14 mouse cellular contexts compared by ENCODE assay signal in the genomic region with DNA sequence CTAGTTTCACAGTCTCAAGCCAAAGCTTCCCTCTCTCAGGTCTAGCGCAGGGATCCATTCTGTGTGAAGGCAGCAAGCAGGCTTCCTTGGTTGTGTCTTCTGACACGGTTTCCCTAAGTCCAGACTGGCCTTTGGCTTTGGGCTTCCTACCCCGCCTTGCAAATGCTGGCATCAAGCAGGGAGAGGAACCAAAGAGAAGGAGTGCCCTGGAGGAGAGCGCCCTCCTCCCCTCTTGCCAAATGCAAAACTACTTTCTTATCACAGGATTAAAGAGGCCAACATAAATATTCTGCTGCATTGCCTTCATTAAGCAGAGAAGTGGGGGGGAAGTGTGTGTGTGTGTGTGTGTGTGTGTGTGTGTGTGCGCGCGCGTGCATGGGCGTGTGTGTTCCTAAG. TPM values are rescaled to one million over a fixed set of nuclear protein-coding genes. Genes with fewer than 3 reads are reported as not detected.
A peak's percentile ranks its signal among the peaks of the same experiment; 100 is the strongest.
DNase-seq lines count a peak whose midpoint lies in the region; ATAC-seq and TF ChIP-seq lines count a peak whose summit lies in the region.
"Had no signal": no experiment of that assay in that cellular context is flagged by ENCODE, and none has a peak within 500 bp of the region (broad histone marks: within the 10 kb centered on the region; RNA-seq: fewer than 3 reads in every experiment).

No protein-coding gene starts in this region.

- H3K36me3 ChIP-seq in kidney, postnatal 0 days (ENCODE audit: insufficient read depth, low read length) = no peaks in the 10 kb centered on the region

- 94% methylated on average over 9 of the region's 9 CpGs for WGBS in kidney, postnatal 0 days

- H3K4me3 ChIP-seq in gastrocnemius, adult 2 months = no peak overlapping the region
- no peak overlapping the region for H3K4me3 ChIP-seq in kidney, postnatal 0 days (replicated peaks; ENCODE audit: low read depth, low read length)
- no peak overlapping the region for H3K4me3 ChIP-seq in embryonic fibroblast, embryonic 13.5 days (ENCODE audit: insufficient read depth, low read length)
- H3K4me3 ChIP-seq: midbrain, embryonic 12.5 days; neural tube, embryonic 13.5 days had no signal

- H3K27ac ChIP-seq in gastrocnemius, adult 2 months = peak overlapping the region; percentile 96
- H3K27ac ChIP-seq in kidney, postnatal 0 days = no peak overlapping the region
- H3K27ac ChIP-seq in embryonic fibroblast, embryonic 13.5 days (ENCODE audit: insufficient read depth, low read length) = peak overlapping the region; percentile 49
- H3K27ac ChIP-seq: midbrain, embryonic 12.5 days; neural tube, embryonic 13.5 days had no signal

- TF ChIP-seq POLR2A in embryonic fibroblast, embryonic 13.5 days (IDR thresholded peaks at IDR 0.05; ENCODE audit: low read depth, low read length) = no peak

- no peak for ATAC-seq in kidney, postnatal 0 days (replicated peaks; ENCODE audit: low FRiP score, low read depth)
- ATAC-seq in megakaryocyte progenitor cell, adult 5-6 weeks (replicated peaks; ENCODE audit: poor library complexity) = peak; percentile 35

- H3K9ac ChIP-seq in kidney, postnatal 0 days (ENCODE audit: low read depth, low read length) = 0 out of 2 replicates have a peak overlapping the region, but pooled peaks have one; percentile 5
- H3K9ac ChIP-seq: midbrain, embryonic 12.5 days; neural tube, embryonic 13.5 days had no signal

- H3K9me3 ChIP-seq in kidney, postnatal 0 days (replicated peaks; ENCODE audit: low read length) = no peaks in the 10 kb centered on the region
- H3K9me3 ChIP-seq: midbrain, embryonic 12.5 days; neural tube, embryonic 13.5 days had no signal

- intact Hi-C loops in gastrocnemius, adult 2 months (cut with DNase I) = no loop called here

- H3K27me3 ChIP-seq in kidney, postnatal 0 days (ENCODE audit: insufficient read depth, low read length) = no peaks in the 10 kb centered on the region
- H3K27me3 ChIP-seq: midbrain, embryonic 12.5 days; neural tube, embryonic 13.5 days had no signal

- TF ChIP-seq CTCF in gastrocnemius, adult 2 months (IDR thresholded peaks at IDR 0.05) = no peak
- no peak for TF ChIP-seq CTCF in kidney, postnatal 0 days (IDR thresholded peaks at IDR 0.05; ENCODE audit: low read depth)
- no peak for TF ChIP-seq CTCF in embryonic fibroblast, embryonic 13.5 days (IDR thresholded peaks at IDR 0.05; ENCODE audit: borderline replicate concordance, insufficient read depth, low read length)

- H3K4me1 ChIP-seq in kidney, postnatal 0 days (replicated peaks; ENCODE audit: insufficient read depth, low read length) = no peaks in the 10 kb centered on the region
- H3K4me1 ChIP-seq in embryonic fibroblast, embryonic 13.5 days (ENCODE audit: control insufficient read depth, insufficient read depth, low read length) = peaks cover 8% of the 10 kb centered on the region; the same call in 1 of the 2 replicates
- H3K4me1 ChIP-seq: midbrain, embryonic 12.5 days; neural tube, embryonic 13.5 days had no signal

- H3K4me2 ChIP-seq in kidney, postnatal 0 days (ENCODE audit: low read length) = no peak overlapping the region
- H3K4me2 ChIP-seq: midbrain, embryonic 12.5 days; neural tube, embryonic 13.5 days had no signal

- no peak for DNase-seq in gastrocnemius, adult 2 months
- no peak for DNase-seq in gastrocnemius, adult 18-20 months (ENCODE audit: low spot score)
- no peak for DNase-seq in kidney, postnatal 0 days (ENCODE audit: low spot score)
- DNase-seq in kidney, postnatal 14 days = no peak
- no peak for DNase-seq in urinary bladder, postnatal 10 days (ENCODE audit: low spot score)
- no peak for DNase-seq in c-Kit-positive CD71-positive TER-119-positive erythroid progenitor cells, embryonic 14.5 days (ENCODE audit: low spot score)
- DNase-seq: cerebellum, adult 9-10 months; kidney, adult 18-20 months; retina, postnatal 1 day; thymus, postnatal 14 days had no signal

RNA-seq across cellular contexts. Expression of a gene that starts 31.0 kb away (rescaled TPM):
- total RNA-seq in gastrocnemius, adult 2 months (2021) = 1 to 10 TPM; 5.0 to 7.3 TPM
- 1 to 10 TPM; 6.4 to 8.2 TPM for total RNA-seq in gastrocnemius, adult 18-20 months (2021)
- 14.4 and 14.6 TPM in 2 replicates for polyA plus RNA-seq in kidney, postnatal 0 days (2015; fragmentation: Nextera tagmentation; extraction: Ambion mirVana)
- 9.9 and 13.2 TPM in 2 replicates for polyA plus RNA-seq in embryonic fibroblast, embryonic 13.5 days (2011; ENCODE audit: insufficient read length, low read depth, missing spikeins)
- 20.4 and 22.3 TPM in 2 replicates for total RNA-seq in megakaryocyte progenitor cell, adult 5-6 weeks (2015)
- total RNA-seq in megakaryocyte progenitor cell, adult 5-6 weeks (2017) = 25.9 and 36.1 TPM in 2 replicates

RNA-seq across cellular contexts. Expression of a gene that starts 37.0 kb away (rescaled TPM):
- 10 to 100 TPM; 20.9 to 22.0 TPM for total RNA-seq in gastrocnemius, adult 2 months (2021)
- 10 to 100 TPM; 17.6 to 18.1 TPM for total RNA-seq in gastrocnemius, adult 18-20 months (2021)
- 30.5 and 30.7 TPM in 2 replicates for polyA plus RNA-seq in kidney, postnatal 0 days (2015; fragmentation: Nextera tagmentation; extraction: Ambion mirVana)
- 55.2 and 63.9 TPM in 2 replicates for polyA plus RNA-seq in embryonic fibroblast, embryonic 13.5 days (2011; ENCODE audit: insufficient read length, low read depth, missing spikeins)
- total RNA-seq in megakaryocyte progenitor cell, adult 5-6 weeks (2015) = 23.5 and 35.7 TPM in 2 replicates
- 48.4 and 83.5 TPM in 2 replicates for total RNA-seq in megakaryocyte progenitor cell, adult 5-6 weeks (2017)

RNA-seq across cellular contexts. Expression of a gene that starts 43.1 kb away (rescaled TPM):
- total RNA-seq in gastrocnemius, adult 2 months (2021) = 100 to 1,000 TPM; 349 to 495 TPM
- total RNA-seq in gastrocnemius, adult 18-20 months (2021) = 100 to 1,000 TPM; 443 to 513 TPM
- polyA plus RNA-seq in kidney, postnatal 0 days (2015; fragmentation: Nextera tagmentation; extraction: Ambion mirVana) = 15.8 and 18.1 TPM in 2 replicates
- 144 and 152 TPM in 2 replicates for polyA plus RNA-seq in embryonic fibroblast, embryonic 13.5 days (2011; ENCODE audit: insufficient read length, low read depth, missing spikeins)
- not detected in 2 replicates for total RNA-seq in megakaryocyte progenitor cell, adult 5-6 weeks (2015)
- total RNA-seq in megakaryocyte progenitor cell, adult 5-6 weeks (2017) = not detected in 2 replicates

Comparison
In these comparisons a context has a peak if more than half of its experiments do, and no peak if none do; other contexts are left out.
1. RNA of a gene that starts 43.1 kb away (total RNA-seq): 443 to 513 TPM in gastrocnemius, adult 18-20 months and 349 to 495 TPM in gastrocnemius, adult 2 months; not detected in megakaryocyte progenitor cell, adult 5-6 weeks; every median in the first group is over 100 times any median in the second.